Mouse (Mus musculus) frontal cortex, postnatal 10 days (tissue): ENCODE results near the gene Rtn4r.
"Not testable (repeated sequence)": the region's sequence is repeated elsewhere in the genome, so short reads cannot be mapped to it uniquely, and the experiment has no call there.

Experiments
- DNase-seq, 2 experiments: peaks; one replicate each; pipeline ENCODE4 v3.0.0; 2022; ENCODE audit warnings: low spot score in 2 of 2, mixed read lengths in 1 of 2

The Rtn4r gene

DNA sequence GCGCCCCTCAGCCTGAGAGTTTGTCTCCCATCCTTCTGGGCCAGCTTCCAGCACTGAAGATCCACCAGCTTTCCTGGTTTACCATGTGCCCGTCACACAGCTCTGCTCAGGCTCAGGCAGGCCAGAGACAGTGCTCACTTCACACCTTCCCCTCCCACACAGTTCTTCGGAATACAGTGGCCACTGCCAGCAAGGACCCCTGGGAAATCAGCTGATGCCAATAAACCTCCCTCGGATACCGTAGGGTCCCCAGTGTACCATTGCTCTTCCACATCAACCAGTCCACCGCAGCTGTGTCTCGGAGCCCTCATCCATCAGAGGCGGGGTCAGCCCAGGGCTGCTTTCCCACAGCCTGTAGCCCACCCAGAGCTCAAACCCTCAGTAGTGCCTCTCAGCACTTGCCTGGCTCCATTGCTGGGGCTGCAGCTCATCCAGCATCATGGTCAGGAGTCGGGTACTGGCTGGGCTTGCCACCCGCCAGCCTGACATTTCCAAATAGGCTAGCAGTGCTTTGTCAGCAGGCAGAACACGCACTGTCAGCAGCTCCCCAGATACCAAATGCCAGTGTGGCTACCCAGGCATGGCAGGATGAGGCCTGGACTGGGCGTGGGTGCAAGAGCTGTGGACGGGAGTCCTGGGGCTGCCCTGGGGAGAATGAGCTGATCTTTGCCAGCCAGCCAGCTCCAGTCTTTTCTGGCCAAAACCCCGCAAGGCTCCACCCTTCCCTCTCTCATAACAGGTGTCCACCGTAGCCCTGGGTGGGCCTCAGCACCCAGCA lies 67.0 kb downstream of the Rtn4r start:
- DNase-seq: no peak

- DNase-seq: peak; percentile 52 to 66
These were observed 67.6 kb downstream of the Rtn4r start for GRCm38 (mm10) chr16:18195068-18195467.

- not testable (repeated sequence) for DNase-seq
These were observed 68.1 kb downstream of the Rtn4r start for GRCm38 (mm10) chr16:18195561-18195960.

- no peak for DNase-seq
These were observed 70.4 kb downstream of the Rtn4r start for GRCm38 (mm10) chr16:18197881-18198280.

DNA sequence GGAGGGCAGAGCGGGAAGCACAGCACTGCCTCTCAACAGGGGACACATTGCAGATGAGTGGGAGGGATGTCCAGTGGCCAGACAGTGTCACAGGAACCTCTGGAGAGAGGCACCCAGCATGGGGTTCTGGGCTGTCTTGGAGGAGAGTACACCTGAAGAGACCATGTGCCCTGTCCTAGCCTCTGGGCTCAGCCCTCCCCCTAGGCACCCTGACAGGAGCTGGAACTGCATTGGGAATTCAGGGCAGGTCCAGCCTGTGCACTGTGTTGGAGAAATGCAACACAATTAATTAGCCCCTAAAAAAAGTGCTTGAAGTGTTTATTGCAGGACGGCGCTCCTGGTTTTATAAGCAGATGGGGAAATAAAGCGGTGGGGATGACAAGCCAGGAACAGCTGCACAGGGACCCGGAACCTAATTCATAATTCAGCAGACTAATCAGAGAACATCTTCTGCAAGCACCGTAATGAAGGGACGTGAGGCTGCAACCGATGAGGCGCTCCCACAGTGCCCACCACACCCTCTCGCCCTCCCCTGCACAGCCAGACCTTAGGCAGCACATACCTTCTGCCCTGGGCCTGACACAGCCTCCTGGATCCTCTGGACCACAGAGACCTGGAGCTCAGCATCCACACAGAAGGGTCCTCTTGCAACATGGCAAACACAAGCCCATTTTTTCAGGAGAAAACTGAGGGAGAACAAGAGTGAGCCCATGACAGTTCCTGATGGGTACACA lies 71.1 kb downstream of the Rtn4r start:
- DNase-seq: no peak

GRCm38 (mm10) chr16:18200062-18200461 lies 72.6 kb downstream of the Rtn4r start:
- no peak for DNase-seq

GRCm38 (mm10) chr16:18201620-18202019 lies 74.2 kb downstream of the Rtn4r start:
- no peak for DNase-seq
